Mouse (Mus musculus) kidney, adult 2 months (tissue): Measurements from ENCODE around the gene Cfap57. TPM values are rescaled to one million over a fixed set of nuclear protein-coding genes. Genes with fewer than 3 reads are reported as not detected.

Source experiments
- DNase-seq: peaks from one replicate; pipeline ENCODE4 v3.0.0; 2021
- H3K27ac ChIP-seq: fragments of 200-500 bp; 2 replicates; pipeline ENCODE4 v1.5.1; 2012; ENCODE audit warnings: low read depth, low read length, control low read depth, inconsistent platforms; ENCODE audit not compliant: insufficient read depth
- H3K27me3 ChIP-seq: fragments of 200-500 bp; replicated peaks from 2 replicates; pipeline ENCODE4 v1.6.1; 2012; ENCODE audit warnings: mild to moderate bottlenecking, moderate library complexity, low read length, inconsistent platforms; ENCODE audit not compliant: control insufficient read depth, insufficient read depth
- H3K36me3 ChIP-seq: fragments of 200-500 bp; 2 replicates; pipeline ENCODE4 v1.6.1; 2012; ENCODE audit warnings: mild to moderate bottlenecking, moderate library complexity, low read length, inconsistent platforms; ENCODE audit not compliant: control insufficient read depth, insufficient read depth
- H3K4me1 ChIP-seq: fragments of 200-500 bp; 2 replicates; pipeline ENCODE4 v1.6.1; 2011; ENCODE audit warnings: low read length; ENCODE audit not compliant: control insufficient read depth, insufficient read depth
- H3K4me3 ChIP-seq: fragments of 200-500 bp; 2 replicates; pipeline ENCODE4 v1.5.1; 2011; ENCODE audit warnings: mild to moderate bottlenecking, low read depth, low read length, control low read depth; ENCODE audit not compliant: insufficient read depth
- CTCF ChIP-seq: fragments of 200-500 bp; conservative IDR thresholded peaks from 2 replicates; pipeline ENCODE4 v1.5.1; 2011; ENCODE audit warnings: low read depth, mild to moderate bottlenecking, control low read depth, low read length, moderate library complexity, mixed read lengths; ENCODE audit not compliant: insufficient read depth, insufficient read length
- POLR2A ChIP-seq: fragments of 200-500 bp; IDR thresholded peaks from one replicate; pipeline ENCODE4 v1.6.1; 2011; ENCODE audit warnings: low read depth, low read length, control low read depth
- WGBS: fragments of 180-500 bp; shearing (Covaris S2); methylation state at CpG from one replicate; pipeline ENCODE4 v1.1.7; 2018; 5-methylcytosine and 5-hydroxymethylcytosine counted together
- polyA plus RNA-seq: library from polyadenylated mRNA; depleted of rRNA; stranded (reverse); fragments of >200 nt; gene quantifications from 2 replicates; pipeline ENCODE4 v1.2.3, GENCODE M21; 2012

Cfap57 gene
- polyA plus RNA-seq, 1 experiment: 0.06 TPM

DNA sequence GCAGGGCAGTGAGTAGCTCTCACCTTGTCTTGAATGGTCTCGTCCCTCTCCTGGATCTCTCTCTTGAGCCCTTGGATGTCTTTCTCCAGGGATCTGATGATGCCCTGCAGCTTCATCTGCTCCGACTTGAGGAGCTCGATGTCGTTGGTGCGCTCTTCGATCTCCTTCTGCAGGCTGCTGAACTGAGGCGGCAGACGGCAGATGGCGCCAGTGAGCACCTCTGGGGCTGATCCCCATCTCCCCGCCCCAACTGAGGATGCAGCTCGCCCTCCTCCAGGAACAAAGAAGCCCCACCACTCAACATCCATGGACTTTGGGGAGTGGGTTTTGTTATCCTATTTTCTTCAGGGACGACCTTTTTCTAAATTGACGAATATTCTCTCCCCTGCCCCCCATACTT lies 41.3 kb downstream of the Cfap57 start:
- DNase-seq: no peak
- TF ChIP-seq CTCF (peak; percentile 45), POLR2A (no peak)
- Histone ChIP-seq H3K4me3 (no peak overlapping the region), H3K27me3 (no peaks in the 10 kb centered on the region), H3K36me3 (no peaks in the 10 kb centered on the region), H3K27ac (no peak overlapping the region), H3K4me1 (no peaks in the 10 kb centered on the region)
- WGBS: 45% methylated on average over 13 of the region's 13 CpGs

DNA sequence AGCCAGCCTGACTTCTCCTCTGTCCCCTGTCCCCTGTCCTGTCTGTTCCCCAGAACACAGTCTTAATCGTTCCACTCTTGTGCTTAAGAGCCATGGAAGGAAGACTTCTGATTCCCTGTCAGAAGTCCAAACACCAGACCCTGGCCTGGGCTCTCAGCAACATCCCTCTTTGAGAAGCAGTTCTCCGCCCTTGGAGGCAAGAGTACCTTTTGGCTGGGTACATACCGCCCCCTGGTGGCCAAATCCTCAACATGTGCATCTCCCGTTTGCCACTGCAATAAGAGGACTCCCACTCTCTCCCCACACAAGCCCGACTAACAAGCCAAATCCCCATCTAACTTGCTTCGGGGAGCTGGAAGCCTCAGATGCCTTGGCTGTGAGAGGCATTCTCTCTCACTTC lies 44.5 kb downstream of the Cfap57 start:
- Histone ChIP-seq H3K27ac (no peak overlapping the region), H3K36me3 (no peaks in the 10 kb centered on the region), H3K4me3 (no peak overlapping the region), H3K4me1 (no peaks in the 10 kb centered on the region), H3K27me3 (no peaks in the 10 kb centered on the region)
- 8% methylated on average over 6 of the region's 6 CpGs for WGBS
- peak; percentile 80 for DNase-seq
- TF ChIP-seq CTCF (peak; percentile 81), POLR2A (no peak)

GRCm38 (mm10) chr4:118571441-118571840 lies 49.1 kb downstream of the Cfap57 start:
- H3K27me3 ChIP-seq: no peaks in the 10 kb centered on the region
- no peak for DNase-seq
- TF ChIP-seq POLR2A (no peak), CTCF (no peak)
- H3K27ac ChIP-seq: no peak overlapping the region
- H3K4me3 ChIP-seq: no peak overlapping the region
- WGBS: 76% methylated on average over 15 of the region's 15 CpGs
- H3K36me3 ChIP-seq: no peaks in the 10 kb centered on the region
- H3K4me1 ChIP-seq: no peaks in the 10 kb centered on the region

- WGBS: 78% methylated on average over 23 of the region's 23 CpGs
- no peak for DNase-seq
- no peaks in the 10 kb centered on the region for H3K36me3 ChIP-seq
- no peaks in the 10 kb centered on the region for H3K27me3 ChIP-seq
- TF ChIP-seq POLR2A (no peak), CTCF (no peak)
- no peak overlapping the region for H3K4me3 ChIP-seq
- H3K27ac ChIP-seq: no peak overlapping the region
- no peaks in the 10 kb centered on the region for H3K4me1 ChIP-seq
Observed at GRCm38 (mm10) chr4:118569320-118569719, 51.3 kb downstream of the Cfap57 start.

DNA sequence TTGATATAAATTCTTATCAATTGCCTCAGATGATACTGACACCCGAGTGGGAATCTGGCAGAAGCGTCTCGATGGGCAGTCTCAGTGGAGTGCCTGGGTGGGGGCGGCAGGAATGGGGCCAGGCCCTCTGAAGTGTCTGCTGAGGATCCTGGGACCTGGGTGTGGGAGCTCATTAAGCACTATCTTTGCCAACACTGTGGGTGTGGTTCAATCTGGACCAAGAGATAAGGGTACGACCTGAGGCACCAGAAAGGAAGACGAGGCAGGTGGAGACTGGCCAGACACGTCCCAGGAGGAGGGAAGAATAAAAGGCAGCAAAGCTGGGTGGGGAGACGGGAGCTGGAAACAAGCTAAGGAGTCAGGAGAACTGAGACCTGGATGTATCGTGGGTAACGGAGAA lies 51.9 kb downstream of the Cfap57 start:
- Histone ChIP-seq H3K36me3 (no peaks in the 10 kb centered on the region), H3K27ac (no peak overlapping the region), H3K27me3 (no peaks in the 10 kb centered on the region), H3K4me3 (no peak overlapping the region), H3K4me1 (no peaks in the 10 kb centered on the region)
- TF ChIP-seq POLR2A: no peak
- TF ChIP-seq CTCF: no peak
- WGBS: 71% methylated on average over 10 of the region's 10 CpGs
- no peak for DNase-seq

GRCm38 (mm10) chr4:118566161-118566676 lies 54.4 kb downstream of the Cfap57 start:
- H3K27ac ChIP-seq: no peak overlapping the region
- WGBS: 30% methylated on average over 7 of the region's 7 CpGs
- H3K4me1 ChIP-seq: no peaks in the 10 kb centered on the region
- TF ChIP-seq CTCF: peak; percentile 95
- no peak for TF ChIP-seq POLR2A
- no peaks in the 10 kb centered on the region for H3K27me3 ChIP-seq
- DNase-seq: peak; percentile 59
- H3K4me3 ChIP-seq: no peak overlapping the region
- no peaks in the 10 kb centered on the region for H3K36me3 ChIP-seq

DNA sequence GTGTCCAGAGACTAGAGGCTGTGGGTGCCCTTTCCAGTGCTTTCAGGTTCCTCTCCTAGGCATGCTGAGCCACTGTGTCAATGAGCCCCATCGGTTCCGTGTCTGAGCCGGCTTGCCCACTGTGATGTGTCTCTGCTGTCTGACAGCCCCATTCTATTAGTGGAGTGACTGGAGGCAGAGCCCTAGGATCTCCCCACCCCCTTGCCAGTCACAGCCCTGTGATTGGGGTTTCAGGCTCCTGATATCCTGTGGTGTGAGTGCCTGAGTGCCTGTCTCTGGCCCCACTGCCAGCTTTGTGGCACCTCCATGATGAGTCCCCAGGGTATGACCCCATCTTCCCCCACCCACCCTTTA lies 55.7 kb downstream of the Cfap57 start:
- no peaks in the 10 kb centered on the region for H3K36me3 ChIP-seq
- no peaks in the 10 kb centered on the region for H3K4me1 ChIP-seq
- no peak for TF ChIP-seq POLR2A
- TF ChIP-seq CTCF: no peak
- no peak overlapping the region for H3K4me3 ChIP-seq
- no peak for DNase-seq
- no peak overlapping the region for H3K27ac ChIP-seq
- no peaks in the 10 kb centered on the region for H3K27me3 ChIP-seq
- WGBS: 84% methylated on average over 3 of the region's 3 CpGs
